Mouse (Mus musculus): ENCODE results near the gene Vps41. TPM values are rescaled to one million over a fixed set of nuclear protein-coding genes. Genes with fewer than 3 reads are reported as not detected.
A peak's percentile ranks its signal among the peaks of the same experiment; 100 is the strongest.

The Vps41 gene
- polyA plus RNA-seq (2015; fragmentation: Nextera tagmentation; extraction: Ambion mirVana), result 118 and 120 TPM in 2 replicates

GRCm38 (mm10) chr13:18717185-18717584, at the start of gene Vps41:
Gene Vps41, plus strand, starts transcription at chr13:18717286.
- no peaks in the 10 kb centered on the region for H3K36me3 ChIP-seq (ENCODE audit: control insufficient read depth, insufficient read depth, low read length)
- H3K27ac ChIP-seq (ENCODE audit: low read depth, low read length), result peak within 1 kb of the TSS; percentile 72; the same call in 1 of the 2 replicates
- H3K27me3 ChIP-seq (replicated peaks; ENCODE audit: control insufficient read depth, insufficient read depth, low read length), result no peaks in the 10 kb centered on the region; the same call in 1 of the 2 replicates
- H3K9me3 ChIP-seq (ENCODE audit: control insufficient read depth, low read length), result no peaks in the 10 kb centered on the region
- peak within 1 kb of the TSS; percentile 62 for H3K4me2 ChIP-seq (ENCODE audit: low read length)
- H3K9ac ChIP-seq (ENCODE audit: low read depth, low read length), result peak within 1 kb of the TSS; percentile 94
- ATAC-seq, result peak; percentile 100
- H3K4me1 ChIP-seq (ENCODE audit: control insufficient read depth, insufficient read depth, low read depth, low read length), result peaks cover 9% of the 10 kb centered on the region
- peak within 1 kb of the TSS; percentile 92 for H3K4me3 ChIP-seq (ENCODE audit: low read length)
- WGBS, result 0% methylated on average over 21 of the region's 21 CpGs

DNA sequence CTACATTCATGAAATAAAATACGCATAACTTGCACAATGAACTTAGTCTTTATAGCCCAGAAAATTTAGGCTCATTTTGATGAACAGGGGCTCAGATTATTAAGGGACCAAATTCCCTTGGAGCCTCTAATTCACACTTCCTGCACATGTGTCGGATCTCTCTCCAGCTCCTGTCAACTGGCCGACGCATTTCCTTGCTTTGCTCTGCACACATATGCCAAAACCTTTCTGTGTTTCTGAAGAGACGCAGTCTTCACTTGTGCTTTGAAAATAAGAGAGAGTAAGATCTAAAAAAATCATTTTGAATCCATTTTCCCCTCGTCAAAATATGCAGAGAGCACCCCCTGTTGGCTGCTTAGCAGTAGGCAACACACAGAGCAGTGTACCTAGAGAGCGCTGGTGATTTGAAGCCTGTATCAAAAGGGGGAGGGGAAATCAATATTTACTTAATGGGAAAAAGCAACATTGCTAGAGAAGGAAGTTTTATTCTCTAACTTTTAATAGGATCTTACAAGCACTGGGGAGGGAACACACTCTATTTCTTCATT, 18.5 kb upstream of the Vps41 start:
- peak; percentile 85 for ATAC-seq
- Histone ChIP-seq H3K27me3 (replicated peaks; ENCODE audit: control insufficient read depth, insufficient read depth, low read length) (no peaks in the 10 kb centered on the region), H3K4me2 (ENCODE audit: low read length) (peak overlapping the region; percentile 3; the same call in 1 of the 2 replicates), H3K36me3 (ENCODE audit: control insufficient read depth, insufficient read depth, low read length) (no peaks in the 10 kb centered on the region), H3K9ac (ENCODE audit: low read depth, low read length) (no peak overlapping the region), H3K27ac (ENCODE audit: low read depth, low read length) (no peak overlapping the region), H3K9me3 (ENCODE audit: control insufficient read depth, low read length) (no peaks in the 10 kb centered on the region), H3K4me1 (ENCODE audit: control insufficient read depth, insufficient read depth, low read depth, low read length) (no peaks in the 10 kb centered on the region), H3K4me3 (ENCODE audit: low read length) (no peak overlapping the region)
- 38% methylated on average over 7 of the region's 7 CpGs for WGBS

DNA sequence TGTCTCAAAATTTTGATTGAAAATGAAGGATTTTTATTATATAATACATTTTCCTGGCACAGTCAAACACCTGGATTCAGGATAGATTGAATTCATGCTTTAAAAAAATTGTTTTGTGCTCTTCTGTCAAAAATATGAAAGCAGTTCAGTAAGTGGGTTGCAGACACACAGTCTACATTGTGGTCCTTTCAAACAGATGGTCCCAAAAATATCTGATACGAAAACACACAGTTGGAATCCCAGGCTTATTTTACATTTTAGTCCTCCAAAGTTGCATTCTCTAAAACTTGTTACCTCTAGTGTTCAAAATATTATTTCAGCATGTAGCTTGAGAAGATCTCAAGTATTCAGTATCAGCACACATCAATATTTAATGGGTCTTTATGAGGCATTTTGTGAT, 5.4 kb upstream of the Vps41 start:
- no peak overlapping the region for H3K27ac ChIP-seq (ENCODE audit: low read depth, low read length)
- no peaks in the 10 kb centered on the region for H3K4me1 ChIP-seq (ENCODE audit: control insufficient read depth, insufficient read depth, low read depth, low read length)
- no peak overlapping the region for H3K4me3 ChIP-seq (ENCODE audit: low read length)
- H3K36me3 ChIP-seq (ENCODE audit: control insufficient read depth, insufficient read depth, low read length), result no peaks in the 10 kb centered on the region
- WGBS, result 82% methylated on average over 1 of the region's 1 CpGs
- ATAC-seq, result no peak
- H3K4me2 ChIP-seq (ENCODE audit: low read length), result no peak overlapping the region
- no peak overlapping the region for H3K9ac ChIP-seq (ENCODE audit: low read depth, low read length)
- no peaks in the 10 kb centered on the region for H3K9me3 ChIP-seq (ENCODE audit: control insufficient read depth, low read length)
- no peaks in the 10 kb centered on the region; the same call in 1 of the 2 replicates for H3K27me3 ChIP-seq (replicated peaks; ENCODE audit: control insufficient read depth, insufficient read depth, low read length)

DNA sequence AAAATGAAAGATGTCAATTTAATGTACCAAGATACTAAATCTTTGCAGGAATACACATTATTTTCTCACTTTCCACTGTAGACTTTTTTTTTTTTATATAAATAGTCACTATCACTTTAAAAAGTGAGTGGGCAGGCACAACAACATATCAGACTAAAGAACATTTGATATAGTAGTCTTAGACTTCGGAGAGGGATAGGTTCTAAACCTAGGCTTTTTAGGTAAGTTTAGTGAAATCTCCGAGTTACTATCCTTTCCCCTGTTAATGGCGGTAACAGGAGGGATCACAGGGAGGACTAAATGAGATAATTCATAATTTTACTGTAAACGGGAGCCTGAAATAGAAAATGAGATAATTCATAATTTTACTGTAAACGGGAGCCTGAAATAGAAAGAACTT, 379 bp upstream of the Vps41 start:
- WGBS, result 41% methylated on average over 5 of the region's 5 CpGs

DNA sequence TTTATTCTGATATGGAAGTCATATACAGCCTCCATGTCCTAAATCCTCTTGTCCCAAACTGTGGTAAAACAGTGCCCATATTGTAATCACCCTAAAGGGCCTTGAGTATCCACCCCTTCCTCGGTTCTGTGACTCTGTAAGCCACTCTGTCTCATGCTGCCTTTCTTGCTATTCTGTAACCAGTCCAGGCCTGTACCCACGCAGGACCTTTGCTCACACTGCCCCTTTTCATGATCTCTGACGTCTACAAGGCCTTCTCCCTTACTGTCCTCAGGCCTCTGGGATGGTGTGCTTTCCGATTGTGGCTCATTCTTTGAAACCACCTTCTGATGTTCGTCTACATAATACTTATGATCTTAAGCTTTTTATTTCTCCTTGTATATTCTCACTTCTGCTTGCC, 1.4 kb downstream of the Vps41 start:
- Histone ChIP-seq H3K9me3 (ENCODE audit: control insufficient read depth, low read length) (no peaks in the 10 kb centered on the region), H3K27ac (ENCODE audit: low read depth, low read length) (no peak overlapping the region), H3K4me2 (ENCODE audit: low read length) (no peak overlapping the region; the same call in 1 of the 2 replicates), H3K27me3 (replicated peaks; ENCODE audit: control insufficient read depth, insufficient read depth, low read length) (no peaks in the 10 kb centered on the region; the same call in 1 of the 2 replicates), H3K9ac (ENCODE audit: low read depth, low read length) (no peak overlapping the region), H3K36me3 (ENCODE audit: control insufficient read depth, insufficient read depth, low read length) (no peaks in the 10 kb centered on the region), H3K4me1 (ENCODE audit: control insufficient read depth, insufficient read depth, low read depth, low read length) (peaks cover 9% of the 10 kb centered on the region), H3K4me3 (ENCODE audit: low read length) (no peak overlapping the region)
- WGBS, result 80% methylated on average over 5 of the region's 5 CpGs
- ATAC-seq, result no peak

More for the DNA sequence above, 379 bp upstream of the Vps41 start:
- H3K9me3 ChIP-seq (ENCODE audit: control insufficient read depth, low read length), result no peaks in the 10 kb centered on the region
- no peaks in the 10 kb centered on the region; the same call in 1 of the 2 replicates for H3K27me3 ChIP-seq (replicated peaks; ENCODE audit: control insufficient read depth, insufficient read depth, low read length)
- no peak overlapping the region for H3K27ac ChIP-seq (ENCODE audit: low read depth, low read length)
- H3K4me1 ChIP-seq (ENCODE audit: control insufficient read depth, insufficient read depth, low read depth, low read length), result peaks cover 9% of the 10 kb centered on the region
- no peak overlapping the region for H3K9ac ChIP-seq (ENCODE audit: low read depth, low read length)
- peak overlapping the region; percentile 92; the same call in 1 of the 2 replicates for H3K4me3 ChIP-seq (ENCODE audit: low read length)
- peak overlapping the region; percentile 62 for H3K4me2 ChIP-seq (ENCODE audit: low read length)
- H3K36me3 ChIP-seq (ENCODE audit: control insufficient read depth, insufficient read depth, low read length), result no peaks in the 10 kb centered on the region
- peak; percentile 57 for ATAC-seq

DNA sequence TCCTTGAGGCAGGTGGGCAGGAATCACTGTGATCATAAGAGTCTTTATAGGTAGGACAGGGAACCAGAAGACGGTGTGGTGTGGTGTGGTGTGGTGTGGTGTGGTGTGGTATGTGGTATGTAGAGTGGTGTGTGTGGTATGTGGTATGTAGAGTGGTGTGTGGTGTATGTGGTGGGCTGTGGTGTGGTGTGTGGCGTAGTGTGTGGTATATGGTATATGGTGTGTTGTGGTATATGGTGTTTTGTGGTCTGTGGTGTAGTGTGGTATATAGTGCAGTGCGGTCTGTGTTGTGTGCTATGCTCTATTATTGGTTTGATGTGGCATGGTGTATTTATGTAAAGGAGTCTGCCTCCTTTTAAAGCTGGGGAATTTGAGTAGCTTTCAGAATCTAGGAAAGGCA, 13.6 kb downstream of the Vps41 start:
- no peak overlapping the region for H3K4me2 ChIP-seq (ENCODE audit: low read length)
- H3K27me3 ChIP-seq (replicated peaks; ENCODE audit: control insufficient read depth, insufficient read depth, low read length), result no peaks in the 10 kb centered on the region
- no peak overlapping the region for H3K27ac ChIP-seq (ENCODE audit: low read depth, low read length)
- no peak overlapping the region for H3K4me3 ChIP-seq (ENCODE audit: low read length)
- H3K36me3 ChIP-seq (ENCODE audit: control insufficient read depth, insufficient read depth, low read length), result no peaks in the 10 kb centered on the region; the same call in 1 of the 2 replicates
- no peaks in the 10 kb centered on the region for H3K4me1 ChIP-seq (ENCODE audit: control insufficient read depth, insufficient read depth, low read depth, low read length)
- H3K9me3 ChIP-seq (ENCODE audit: control insufficient read depth, low read length), result no peaks in the 10 kb centered on the region
- no peak for ATAC-seq
- no peak overlapping the region for H3K9ac ChIP-seq (ENCODE audit: low read depth, low read length)
- WGBS, result 95% methylated on average over 3 of the region's 3 CpGs

DNA sequence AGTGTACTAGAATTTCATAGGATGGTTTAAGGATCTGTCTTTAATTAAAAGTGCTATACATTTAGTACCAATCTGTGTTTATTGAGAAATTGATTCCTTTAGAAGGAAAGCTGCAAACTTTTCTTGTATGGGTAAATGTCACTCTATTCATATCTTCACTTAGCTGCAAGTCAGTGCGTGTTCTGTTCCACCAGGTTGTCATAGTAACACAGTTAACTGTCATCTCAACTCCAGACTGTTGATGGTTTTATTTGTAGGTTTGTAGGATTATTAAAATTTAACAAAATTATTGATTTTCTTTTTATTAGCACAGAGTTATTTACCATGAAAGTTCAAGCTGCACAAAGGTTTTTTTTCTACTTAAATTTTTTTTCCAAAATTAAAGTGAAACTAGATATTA, 19.5 kb downstream of the Vps41 start:
- Histone ChIP-seq H3K4me2 (ENCODE audit: low read length) (no peak overlapping the region), H3K4me1 (ENCODE audit: control insufficient read depth, insufficient read depth, low read depth, low read length) (no peaks in the 10 kb centered on the region), H3K9me3 (ENCODE audit: control insufficient read depth, low read length) (no peaks in the 10 kb centered on the region; the same call in 1 of the 2 replicates), H3K27me3 (replicated peaks; ENCODE audit: control insufficient read depth, insufficient read depth, low read length) (no peaks in the 10 kb centered on the region), H3K4me3 (ENCODE audit: low read length) (no peak overlapping the region), H3K27ac (ENCODE audit: low read depth, low read length) (no peak overlapping the region), H3K36me3 (ENCODE audit: control insufficient read depth, insufficient read depth, low read length) (peaks cover 18% of the 10 kb centered on the region), H3K9ac (ENCODE audit: low read depth, low read length) (no peak overlapping the region)
- 30% methylated on average over 1 of the region's 1 CpGs for WGBS
- no peak for ATAC-seq

DNA sequence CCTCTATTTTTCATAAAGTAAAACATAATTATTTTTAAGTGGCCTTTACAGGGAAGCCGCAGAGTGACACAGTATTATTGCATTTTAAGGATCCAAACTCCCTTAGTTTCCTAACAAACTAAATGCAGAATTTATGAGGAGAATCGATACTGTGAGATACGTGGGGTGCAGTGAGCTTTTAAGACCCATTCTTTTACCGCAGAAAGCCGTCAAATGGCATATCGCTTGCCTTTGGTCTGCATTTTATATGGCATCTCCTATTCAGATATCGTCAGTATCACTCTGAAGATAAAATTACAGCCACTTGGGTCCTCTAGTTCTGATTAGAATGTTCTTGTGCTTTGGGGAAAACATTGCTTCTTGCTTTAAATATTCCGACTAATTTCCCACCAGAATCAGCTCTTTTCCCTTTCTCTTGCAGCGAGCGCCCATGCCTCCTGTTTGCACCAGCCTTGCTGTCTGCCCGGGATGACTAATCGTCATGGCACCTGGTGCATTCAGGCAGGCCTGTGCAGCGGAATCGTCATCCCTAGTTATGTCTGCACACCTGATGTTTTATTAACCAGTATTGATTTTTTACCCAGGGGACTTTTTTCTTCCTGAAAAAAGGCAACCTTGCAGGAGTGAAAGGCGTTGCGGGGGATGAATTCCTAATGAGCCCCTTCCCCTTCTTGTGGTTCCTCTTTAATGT, 26.6 kb downstream of the Vps41 start:
- 54% methylated on average over 16 of the region's 16 CpGs for WGBS

DNA sequence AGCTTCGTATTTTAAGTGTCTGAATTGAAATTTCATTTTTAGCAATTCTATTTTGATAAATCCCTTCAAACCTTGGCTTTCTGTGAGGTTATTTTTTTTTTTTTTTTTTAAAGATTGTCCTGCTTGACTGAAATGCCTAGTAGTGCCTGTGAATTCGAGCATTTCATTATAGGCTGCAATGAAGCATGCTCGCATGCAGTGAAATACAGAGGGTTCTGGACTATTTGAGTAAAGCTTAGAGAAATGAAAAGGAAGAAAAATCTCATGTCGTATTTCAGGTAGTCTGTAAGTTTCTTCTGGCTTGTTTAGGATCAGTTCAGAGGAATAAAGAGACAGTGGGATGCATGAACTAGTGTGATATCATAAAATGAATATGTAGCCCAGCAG, 27.2 kb downstream of the Vps41 start:
- no peak overlapping the region for H3K9ac ChIP-seq (ENCODE audit: low read depth, low read length)
- H3K4me1 ChIP-seq (ENCODE audit: control insufficient read depth, insufficient read depth, low read depth, low read length), result no peaks in the 10 kb centered on the region
- no peaks in the 10 kb centered on the region for H3K27me3 ChIP-seq (replicated peaks; ENCODE audit: control insufficient read depth, insufficient read depth, low read length)
- 0 out of 2 replicates have a peak, but pooled peaks have one; percentile 42 for ATAC-seq
- no peak overlapping the region for H3K4me3 ChIP-seq (ENCODE audit: low read length)
- 64% methylated on average over 4 of the region's 4 CpGs for WGBS
- H3K9me3 ChIP-seq (ENCODE audit: control insufficient read depth, low read length), result no peaks in the 10 kb centered on the region; the same call in 1 of the 2 replicates
- H3K4me2 ChIP-seq (ENCODE audit: low read length), result no peak overlapping the region
- peak overlapping the region; percentile 74 for H3K27ac ChIP-seq (ENCODE audit: low read depth, low read length)
- H3K36me3 ChIP-seq (ENCODE audit: control insufficient read depth, insufficient read depth, low read length), result peaks cover 18% of the 10 kb centered on the region

More for the DNA sequence above, 26.6 kb downstream of the Vps41 start:
- Histone ChIP-seq H3K4me1 (ENCODE audit: control insufficient read depth, insufficient read depth, low read depth, low read length) (no peaks in the 10 kb centered on the region), H3K36me3 (ENCODE audit: control insufficient read depth, insufficient read depth, low read length) (peaks cover 18% of the 10 kb centered on the region), H3K4me3 (ENCODE audit: low read length) (no peak overlapping the region), H3K27me3 (replicated peaks; ENCODE audit: control insufficient read depth, insufficient read depth, low read length) (no peaks in the 10 kb centered on the region), H3K27ac (ENCODE audit: low read depth, low read length) (peak overlapping the region; percentile 74), H3K9me3 (ENCODE audit: control insufficient read depth, low read length) (no peaks in the 10 kb centered on the region; the same call in 1 of the 2 replicates), H3K4me2 (ENCODE audit: low read length) (peak overlapping the region; percentile 37), H3K9ac (ENCODE audit: low read depth, low read length) (0 out of 2 replicates have a peak overlapping the region, but pooled peaks have one; percentile 14)
- ATAC-seq, result peak; percentile 91

Measured in hindbrain, embryonic 16.5 days (tissue).